Mouse (Mus musculus) CH12.LX (cell line): ENCODE data around the gene Irf3.

ENCODE experiments used
- CHD1 ChIP-seq: IDR thresholded peaks from 2 replicates; pipeline ENCODE4 v1.6.1; 2012; ENCODE audit warnings: low read depth, low read length, improper control_type of control experiment, inconsistent platforms
- CTCF ChIP-seq, 2 experiments: IDR thresholded peaks in 1 of 2; conservative IDR thresholded peaks in 1 of 2; 2 replicates each; pipeline ENCODE4 v1.5.1; 2011 to 2012; ENCODE audit warnings: low read depth in 2 of 2, low read length in 2 of 2, improper control_type of control experiment in 1 of 2, inconsistent platforms in 1 of 2, mild to moderate bottlenecking in 1 of 2, moderate library complexity in 1 of 2
- EP300 ChIP-seq: IDR thresholded peaks from 2 replicates; pipeline ENCODE4 v1.6.1; 2011; ENCODE audit warnings: low read length, improper control_type of control experiment
- HCFC1 ChIP-seq: IDR thresholded peaks from 2 replicates; pipeline ENCODE4 v1.6.1; 2012; ENCODE audit warnings: low read depth, mild to moderate bottlenecking, inconsistent platforms, low read length, improper control_type of control experiment
- JUND ChIP-seq: conservative IDR thresholded peaks from 2 replicates; pipeline ENCODE4 v1.6.1; 2011; ENCODE audit warnings: low read depth, low read length, improper control_type of control experiment
- KAT2A ChIP-seq: IDR thresholded peaks from 2 replicates; pipeline ENCODE4 v1.6.1; 2012; ENCODE audit warnings: low read length, improper control_type of control experiment, inconsistent platforms; ENCODE audit not compliant: insufficient replicate concordance
- MAX ChIP-seq: IDR thresholded peaks from 2 replicates; pipeline ENCODE4 v1.6.1; 2011; ENCODE audit warnings: low read length, improper control_type of control experiment
- POLR2A ChIP-seq: IDR thresholded peaks from 2 replicates; pipeline ENCODE4 v1.6.1; 2011; ENCODE audit warnings: low read depth, mild to moderate bottlenecking, improper control_type of control experiment, low read length
- POLR2AphosphoS2 ChIP-seq: IDR thresholded peaks from 2 replicates; pipeline ENCODE4 v1.6.1; 2011; ENCODE audit warnings: low read depth, low read length, improper control_type of control experiment
- USF2 ChIP-seq: conservative IDR thresholded peaks from 2 replicates; pipeline ENCODE4 v1.6.1; 2011; ENCODE audit warnings: low read depth, low read length, improper control_type of control experiment

GRCm38 (mm10) chr7:45038411-45038810 is 41.0 kb downstream of the Irf3 start:
- TF ChIP-seq MAX: no peak
- no peak for TF ChIP-seq CHD1
- no peak for TF ChIP-seq CTCF (conservative IDR thresholded peaks at IDR 0.05 in 1 of 2, IDR thresholded peaks at IDR 0.05 in 1 of 2; ENCODE audit: low read depth in 2 of 2, low read length in 2 of 2)
- no peak for TF ChIP-seq POLR2A
- no peak for TF ChIP-seq KAT2A
- no peak for TF ChIP-seq EP300
- no peak for TF ChIP-seq USF2
- no peak for TF ChIP-seq JUND
- TF ChIP-seq POLR2AphosphoS2: no peak
- TF ChIP-seq HCFC1: no peak
